Mouse (Mus musculus) intestine, embryonic 14.5 days (tissue): ENCODE results near the gene Nrxn2. TPM values are rescaled to one million over a fixed set of nuclear protein-coding genes. Genes with fewer than 3 reads are reported as not detected.

Source experiments
- ATAC-seq: fragments of 200-750 bp; cut with Nextera tagmentation; replicated peaks from 2 replicates; pipeline ENCODE4 v1.8.0; 2017; ENCODE audit warnings: low read depth, moderate number of reproducible peaks, moderate TSS enrichment, moderate library complexity; ENCODE audit not compliant: low FRiP score, low TSS enrichment
- DNase-seq: peaks from one replicate; pipeline ENCODE4 v3.0.0-alpha.2; 2018; ENCODE audit warnings: low spot score
- H3K27ac ChIP-seq: fragments of 300-500 bp; sonication (generic); 2 replicates; pipeline ENCODE4 v1.5.1; 2014; ENCODE audit warnings: low read depth, mild to moderate bottlenecking, control low read depth
- H3K27me3 ChIP-seq: fragments of 300-500 bp; sonication (generic); replicated peaks from 2 replicates; pipeline ENCODE4 v1.6.1; 2014; ENCODE audit warnings: low read length, control low read depth; ENCODE audit not compliant: control insufficient read depth, insufficient read depth
- H3K36me3 ChIP-seq: fragments of 300-500 bp; sonication (generic); 2 replicates; pipeline ENCODE4 v1.6.1; 2014; ENCODE audit warnings: low read length, control low read depth; ENCODE audit not compliant: control insufficient read depth, insufficient read depth
- H3K4me1 ChIP-seq: fragments of 300-500 bp; sonication (generic); replicated peaks from 2 replicates; pipeline ENCODE4 v1.6.1; 2014; ENCODE audit warnings: low read length, control low read depth, mixed read lengths; ENCODE audit not compliant: control insufficient read depth, insufficient read depth
- H3K4me2 ChIP-seq: fragments of 300-500 bp; sonication (generic); 2 replicates; pipeline ENCODE4 v1.6.1; 2014; ENCODE audit warnings: low read length
- H3K4me3 ChIP-seq: fragments of 300-500 bp; sonication (generic); 2 replicates; pipeline ENCODE4 v1.5.1; 2014; ENCODE audit warnings: low read depth, low read length, control low read depth, mixed read lengths
- H3K9ac ChIP-seq: fragments of 300-500 bp; sonication (generic); 2 replicates; pipeline ENCODE4 v1.6.1; 2014; ENCODE audit warnings: mild to moderate bottlenecking, low read length
- H3K9me3 ChIP-seq: fragments of 300-500 bp; sonication (generic); 2 replicates; pipeline ENCODE4 v1.6.1; 2016; ENCODE audit warnings: low read length, control low read depth; ENCODE audit not compliant: control insufficient read depth
- WGBS: fragments of 180-500 bp; shearing (Covaris S2); extraction: QIAGEN DNeasy Blood & Tissue Kit; methylation state at CpG from one replicate; pipeline ENCODE4 v1.1.7; 2014; 5-methylcytosine and 5-hydroxymethylcytosine counted together
- polyA plus RNA-seq: library from polyadenylated mRNA; unstranded; fragments of >200 nt; fragmentation: Nextera tagmentation; extraction: Ambion mirVana; gene quantifications from 2 replicates; pipeline ENCODE4 v1.2.1, GENCODE M21; 2014

Nrxn2 gene
- polyA plus RNA-seq, 1 experiment from 2014 or later, result 1.9 TPM

DNA sequence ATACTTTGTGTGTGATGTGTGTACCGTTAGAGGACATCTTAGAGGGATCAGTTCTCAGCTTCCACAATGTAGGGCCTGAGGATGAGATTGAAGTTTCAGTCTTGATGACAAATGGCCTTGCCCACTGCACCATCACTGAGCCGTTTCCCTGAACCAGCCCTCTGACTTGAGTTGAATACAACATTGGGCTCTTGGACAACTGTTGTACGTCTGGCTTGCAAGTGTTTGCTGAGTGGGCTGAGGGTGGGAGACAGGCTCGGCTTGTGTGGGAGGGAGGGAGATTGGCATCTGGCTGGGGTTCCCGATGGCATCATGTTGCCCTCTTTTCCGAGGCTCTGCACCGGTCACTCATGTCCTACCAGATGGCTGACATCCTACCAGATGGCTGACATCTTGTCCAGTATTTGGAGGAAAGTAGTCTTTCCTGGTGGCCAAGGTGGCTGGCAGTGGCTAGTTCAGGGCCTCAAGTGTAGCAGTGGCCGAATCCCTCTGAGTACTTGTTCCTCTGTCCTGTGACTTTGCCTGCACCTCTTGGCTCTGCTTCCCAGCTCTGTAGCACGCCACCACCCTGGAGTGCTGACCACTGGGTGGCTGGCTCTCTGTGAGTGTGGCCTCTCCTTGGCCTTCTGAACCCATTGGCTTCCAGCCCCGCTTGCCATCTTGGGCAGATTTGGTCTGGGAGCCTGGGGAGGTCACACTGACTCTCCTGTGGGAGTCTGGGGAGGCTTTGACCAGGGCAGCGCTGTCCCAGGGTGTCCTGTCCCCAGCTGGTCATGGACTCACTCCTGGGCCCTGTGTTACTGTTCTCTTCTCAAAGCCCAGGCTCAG lies 115.0 kb downstream of the Nrxn2 start:
- Histone ChIP-seq H3K27me3 (peaks cover 37% of the 10 kb centered on the region), H3K4me3 (no peak overlapping the region), H3K4me1 (peaks cover 10% of the 10 kb centered on the region; the same call in 1 of the 2 replicates), H3K27ac (no peak overlapping the region), H3K9me3 (no peaks in the 10 kb centered on the region), H3K9ac (no peak overlapping the region), H3K36me3 (no peaks in the 10 kb centered on the region), H3K4me2 (no peak overlapping the region)
- no peak for ATAC-seq
- no peak for DNase-seq
- WGBS, result 81% methylated on average over 11 of the region's 11 CpGs

DNA sequence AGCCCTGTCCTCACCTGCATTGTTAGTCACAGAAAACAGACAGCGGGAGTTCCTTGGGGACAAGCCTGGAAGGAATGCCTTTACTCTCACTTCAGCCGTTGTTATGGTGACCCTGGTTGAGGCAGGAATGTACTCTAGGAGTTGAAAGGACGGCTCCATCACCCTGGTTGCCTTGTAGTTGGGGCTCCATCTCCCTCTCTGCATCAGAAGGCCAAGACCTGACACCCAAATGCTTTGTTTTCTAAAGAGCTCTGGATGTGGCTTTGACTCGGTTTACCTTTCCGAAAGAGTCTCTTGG lies 115.5 kb downstream of the Nrxn2 start:
- Histone ChIP-seq H3K9me3 (no peaks in the 10 kb centered on the region), H3K27ac (no peak overlapping the region), H3K4me2 (no peak overlapping the region), H3K27me3 (peaks cover 37% of the 10 kb centered on the region), H3K9ac (no peak overlapping the region), H3K4me3 (no peak overlapping the region), H3K4me1 (peaks cover 10% of the 10 kb centered on the region; the same call in 1 of the 2 replicates), H3K36me3 (no peaks in the 10 kb centered on the region)
- no peak for ATAC-seq
- WGBS, result 64% methylated on average over 5 of the region's 5 CpGs
- DNase-seq, result no peak

DNA sequence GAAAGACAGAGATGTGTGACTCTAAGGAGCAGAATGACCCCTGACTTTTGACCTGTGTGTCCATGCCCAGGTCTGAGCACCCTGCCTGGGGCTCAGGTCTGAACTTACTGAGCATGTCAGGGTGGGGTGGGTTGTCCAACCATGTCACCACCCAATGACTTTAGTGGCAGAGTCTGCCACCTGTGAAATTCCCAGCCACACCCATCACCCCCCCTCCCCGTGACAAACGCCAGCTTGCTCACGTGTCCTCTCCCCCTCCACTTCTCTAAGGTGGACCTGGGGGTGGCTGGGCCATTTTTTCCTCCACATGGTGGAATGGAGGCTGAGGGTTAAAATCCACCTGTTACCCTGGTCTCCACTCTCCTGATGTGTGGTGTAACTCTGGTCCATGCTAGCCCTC lies 117.7 kb downstream of the Nrxn2 start:
- H3K4me3 ChIP-seq, result no peak overlapping the region
- H3K27me3 ChIP-seq, result peaks cover 26% of the 10 kb centered on the region
- no peak overlapping the region for H3K27ac ChIP-seq
- no peak overlapping the region for H3K9ac ChIP-seq
- DNase-seq, result no peak
- no peak overlapping the region for H3K4me2 ChIP-seq
- ATAC-seq, result no peak
- H3K9me3 ChIP-seq, result no peaks in the 10 kb centered on the region
- 64% methylated on average over 3 of the region's 3 CpGs for WGBS
- no peaks in the 10 kb centered on the region for H3K36me3 ChIP-seq
- peaks cover 7% of the 10 kb centered on the region; the same call in 1 of the 2 replicates for H3K4me1 ChIP-seq

DNA sequence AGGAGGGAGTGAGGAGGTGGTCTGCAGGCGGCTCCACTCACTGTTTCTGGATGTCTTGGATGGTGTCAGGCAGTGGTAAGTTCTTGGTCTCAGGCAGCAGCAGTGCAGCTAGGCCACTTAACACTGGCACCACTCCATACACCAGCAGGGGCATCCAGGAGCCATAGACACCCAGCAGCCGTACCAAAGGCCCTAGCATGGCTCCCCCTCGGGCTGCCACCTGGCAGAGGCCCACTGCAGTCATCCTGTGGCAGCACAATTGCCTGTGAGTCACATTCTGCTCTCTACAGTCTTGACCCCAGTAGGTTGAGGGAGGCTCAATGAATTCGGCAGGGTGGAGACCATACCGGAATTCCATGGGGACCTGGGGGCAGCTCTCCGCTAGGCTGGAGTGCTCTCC lies 118.2 kb downstream of the Nrxn2 start:
- Histone ChIP-seq H3K27me3 (peaks cover 21% of the 10 kb centered on the region), H3K9ac (no peak overlapping the region), H3K9me3 (no peaks in the 10 kb centered on the region), H3K4me1 (peaks cover 4% of the 10 kb centered on the region; the same call in 1 of the 2 replicates), H3K27ac (no peak overlapping the region), H3K4me3 (no peak overlapping the region), H3K36me3 (no peaks in the 10 kb centered on the region), H3K4me2 (no peak overlapping the region)
- ATAC-seq, result no peak
- WGBS, result 68% methylated on average over 6 of the region's 6 CpGs
- no peak for DNase-seq

DNA sequence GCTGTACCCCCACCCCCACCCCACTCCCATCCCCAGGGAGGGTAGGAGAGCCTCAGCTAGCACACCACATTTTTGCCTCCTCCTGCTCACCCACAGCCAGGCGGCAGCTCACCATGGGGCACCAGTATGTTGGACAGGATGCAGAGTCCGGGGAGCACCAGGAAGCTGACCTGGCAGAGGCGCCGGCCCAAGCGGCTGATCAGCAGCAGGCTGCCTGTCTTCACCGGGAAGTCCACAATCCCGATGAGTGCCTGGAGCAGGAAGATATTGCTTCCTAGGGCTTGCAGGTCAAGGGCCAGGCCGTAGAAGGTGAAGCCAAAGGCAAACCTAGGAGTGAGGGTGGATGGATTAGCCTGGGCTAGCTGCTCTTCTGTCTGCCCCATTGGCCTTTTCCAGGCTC lies 119.0 kb downstream of the Nrxn2 start:
- ATAC-seq (no peak), DNase-seq (no peak)
- Histone ChIP-seq H3K4me3 (no peak overlapping the region), H3K4me2 (no peak overlapping the region), H3K9me3 (no peaks in the 10 kb centered on the region), H3K27me3 (peaks cover 12% of the 10 kb centered on the region; the same call in 1 of the 2 replicates), H3K4me1 (no peaks in the 10 kb centered on the region), H3K36me3 (no peaks in the 10 kb centered on the region), H3K9ac (no peak overlapping the region), H3K27ac (no peak overlapping the region)
- WGBS, result 65% methylated on average over 8 of the region's 8 CpGs

DNA sequence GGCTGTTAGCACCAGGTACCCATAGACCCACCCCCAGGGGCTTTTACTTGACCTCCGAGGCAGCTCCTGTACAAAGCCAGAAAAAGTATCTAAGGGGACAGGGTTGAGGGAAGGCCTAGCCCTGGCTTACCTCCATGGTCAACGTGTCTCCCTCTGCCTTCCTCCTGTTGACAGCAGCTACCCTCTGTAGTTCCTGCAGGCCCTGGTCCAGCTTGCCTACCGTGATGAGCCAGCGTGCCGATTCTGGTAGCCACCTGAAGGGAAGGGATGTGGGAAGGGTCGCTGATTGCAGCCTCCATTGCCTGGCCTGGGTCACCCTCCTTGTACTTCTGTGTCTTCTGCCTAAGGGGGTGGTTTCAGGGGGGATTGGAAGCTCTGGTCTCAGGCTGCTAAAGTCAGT lies 120.0 kb downstream of the Nrxn2 start:
- H3K9me3 ChIP-seq, result no peaks in the 10 kb centered on the region
- H3K9ac ChIP-seq, result no peak overlapping the region
- H3K4me3 ChIP-seq, result no peak overlapping the region
- H3K27me3 ChIP-seq, result peaks cover 2% of the 10 kb centered on the region; the same call in 1 of the 2 replicates
- DNase-seq (no peak), ATAC-seq (no peak)
- H3K4me1 ChIP-seq, result no peaks in the 10 kb centered on the region
- no peaks in the 10 kb centered on the region for H3K36me3 ChIP-seq
- 80% methylated on average over 6 of the region's 6 CpGs for WGBS
- H3K4me2 ChIP-seq, result no peak overlapping the region
- H3K27ac ChIP-seq, result no peak overlapping the region

DNA sequence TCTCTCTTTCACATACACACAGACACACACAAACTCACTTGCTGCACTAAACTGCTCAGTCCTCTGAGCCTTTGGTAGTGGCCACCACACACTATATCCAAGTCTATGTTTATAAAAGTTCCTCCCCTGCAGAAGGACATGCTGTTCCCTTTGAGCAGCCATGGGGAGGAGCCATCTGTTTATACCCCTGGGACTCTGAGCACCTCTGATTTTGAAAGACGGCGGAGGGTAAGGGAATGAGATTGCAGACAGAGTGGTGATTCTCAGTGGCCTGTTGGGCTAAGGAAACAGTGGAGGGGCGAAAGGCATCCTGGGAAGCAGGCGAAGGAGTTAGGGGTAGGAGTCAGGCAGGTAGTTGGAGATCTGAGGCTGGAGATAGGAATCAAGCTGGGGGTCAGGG lies 121.1 kb downstream of the Nrxn2 start:
- no peak for DNase-seq
- no peak overlapping the region for H3K27ac ChIP-seq
- H3K27me3 ChIP-seq, result no peaks in the 10 kb centered on the region
- no peaks in the 10 kb centered on the region for H3K36me3 ChIP-seq
- no peak overlapping the region for H3K9ac ChIP-seq
- no peak overlapping the region for H3K4me2 ChIP-seq
- H3K4me3 ChIP-seq, result no peak overlapping the region
- no peaks in the 10 kb centered on the region for H3K4me1 ChIP-seq
- no peak for ATAC-seq
- 75% methylated on average over 4 of the region's 4 CpGs for WGBS
- no peaks in the 10 kb centered on the region for H3K9me3 ChIP-seq

DNA sequence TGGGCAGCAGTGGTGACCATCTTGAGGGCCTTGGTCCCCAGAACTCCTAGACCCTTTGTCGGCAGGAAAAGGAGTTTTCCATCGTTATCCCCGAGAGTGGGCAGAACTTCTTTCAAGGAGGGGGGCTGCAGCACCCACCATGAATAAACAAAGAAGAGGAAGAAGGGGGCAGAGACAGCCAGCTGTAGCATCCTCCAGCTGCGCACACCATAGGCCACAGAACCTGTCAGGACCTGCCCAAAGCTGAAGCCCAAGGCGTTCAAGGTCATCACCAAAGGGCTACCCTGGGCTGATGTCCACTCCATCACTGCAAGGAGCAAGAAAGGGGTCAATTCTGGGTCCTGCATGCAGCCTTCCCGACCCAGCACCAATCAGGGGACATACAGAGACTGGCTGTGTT lies 121.7 kb downstream of the Nrxn2 start:
- ATAC-seq (no peak), DNase-seq (no peak)
- Histone ChIP-seq H3K9me3 (no peaks in the 10 kb centered on the region), H3K9ac (no peak overlapping the region), H3K27me3 (no peaks in the 10 kb centered on the region), H3K36me3 (no peaks in the 10 kb centered on the region), H3K27ac (no peak overlapping the region), H3K4me2 (no peak overlapping the region), H3K4me1 (no peaks in the 10 kb centered on the region), H3K4me3 (no peak overlapping the region)
- 59% methylated on average over 6 of the region's 6 CpGs for WGBS

DNA sequence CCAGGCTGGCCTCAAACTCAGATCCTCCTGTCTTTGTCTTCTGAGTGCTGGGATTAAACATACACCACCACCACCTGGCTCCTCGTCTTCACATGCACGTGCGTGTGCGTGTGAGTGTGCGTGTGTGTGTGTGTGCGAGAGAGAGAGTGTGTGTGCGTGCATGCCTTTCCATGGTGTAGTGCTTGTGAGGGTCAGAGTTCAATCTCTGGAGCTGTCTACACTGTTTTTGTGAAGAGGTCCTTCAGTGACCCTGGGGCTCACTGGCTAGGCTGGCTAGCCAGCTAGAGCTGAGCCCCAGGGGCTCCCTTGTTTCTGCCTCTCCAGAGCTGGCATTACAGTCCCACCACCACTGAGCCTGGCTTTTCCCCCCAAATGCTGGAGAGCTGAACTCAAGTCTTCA lies 123.0 kb downstream of the Nrxn2 start:
- H3K4me2 ChIP-seq, result no peak overlapping the region
- no peak overlapping the region for H3K4me3 ChIP-seq

More for the DNA sequence above, 123.0 kb downstream of the Nrxn2 start:
- no peak overlapping the region for H3K27ac ChIP-seq
- no peak for DNase-seq
- no peak for ATAC-seq
- WGBS, result 81% methylated on average over 7 of the region's 7 CpGs
- no peaks in the 10 kb centered on the region for H3K36me3 ChIP-seq
- no peak overlapping the region for H3K9ac ChIP-seq
- H3K4me1 ChIP-seq, result no peaks in the 10 kb centered on the region
- H3K9me3 ChIP-seq, result no peaks in the 10 kb centered on the region
- H3K27me3 ChIP-seq, result no peaks in the 10 kb centered on the region
